8 mouse cellular contexts compared by ENCODE assay signal in genomic region chr8:79398251-79398981, GRCm38 (mm10). TPM values are rescaled to one million over a fixed set of nuclear protein-coding genes. Genes with fewer than 3 reads are reported as not detected.
DNase-seq lines count a peak whose midpoint lies in the region; ATAC-seq and TF ChIP-seq lines count a peak whose summit lies in the region.

No protein-coding gene starts in this region.

- DNase-seq in kidney, adult 18-20 months: peak; percentile 54
- DNase-seq in kidney, adult 8-10 months: no peak
- peak; percentile 59 to 61 for DNase-seq in adrenal gland, postnatal 36 days
- DNase-seq in liver, embryonic 11.5 days (ENCODE audit: low spot score): no peak
- peak; percentile 42 for DNase-seq in thymus, adult 2 months

- H3K9me3 ChIP-seq in forebrain, embryonic 15.5 days: no peaks in the 10 kb centered on the region
- H3K9me3 ChIP-seq in hindbrain, embryonic 16.5 days (ENCODE audit: control insufficient read depth, low read length): no peaks in the 10 kb centered on the region
- no peaks in the 10 kb centered on the region for H3K9me3 ChIP-seq in liver, embryonic 11.5 days (ENCODE audit: control insufficient read depth, low read length)

- peak; percentile 51; the same call in 1 of the 2 replicates for TF ChIP-seq POLR2A in thymus, adult 2 months (IDR thresholded peaks at IDR 0.05; ENCODE audit: control insufficient read depth, extremely low read depth, insufficient read depth, low read length, poor library complexity)

- no peaks in the 10 kb centered on the region for H3K36me3 ChIP-seq in forebrain, embryonic 15.5 days
- no peaks in the 10 kb centered on the region for H3K36me3 ChIP-seq in hindbrain, embryonic 16.5 days (ENCODE audit: control insufficient read depth, insufficient read depth, low read length)
- no peaks in the 10 kb centered on the region for H3K36me3 ChIP-seq in liver, embryonic 11.5 days (ENCODE audit: control insufficient read depth, insufficient read depth, low read length)
- no peaks in the 10 kb centered on the region for H3K36me3 ChIP-seq in thymus, adult 2 months (ENCODE audit: control insufficient read depth, insufficient read depth, low read length)

- WGBS in forebrain, embryonic 15.5 days: under 1% methylated on average over 63 of the region's 68 CpGs
- WGBS in hindbrain, embryonic 16.5 days: under 1% methylated on average over 46 of the region's 68 CpGs
- under 1% methylated on average over 56 of the region's 68 CpGs for WGBS in liver, embryonic 11.5 days
- under 1% methylated on average over 64 of the region's 68 CpGs for WGBS in thymus, adult 2 months

- peak overlapping the region; percentile 57 for H3K4me2 ChIP-seq in forebrain, embryonic 15.5 days (replicated peaks)
- peak overlapping the region; percentile 73 for H3K4me2 ChIP-seq in hindbrain, embryonic 16.5 days (ENCODE audit: low read length)
- peak overlapping the region; percentile 75 for H3K4me2 ChIP-seq in liver, embryonic 11.5 days

- TF ChIP-seq CTCF in thymus, adult 2 months (IDR thresholded peaks at IDR 0.05; ENCODE audit: borderline replicate concordance, control insufficient read depth, extremely low read depth, insufficient read depth, low read length, poor library complexity): no peak

- peaks cover 39% of the 10 kb centered on the region for H3K4me1 ChIP-seq in forebrain, embryonic 15.5 days
- H3K4me1 ChIP-seq in hindbrain, embryonic 16.5 days (ENCODE audit: control insufficient read depth, insufficient read depth, low read depth, low read length): peaks cover 29% of the 10 kb centered on the region
- peaks cover 5% of the 10 kb centered on the region for H3K4me1 ChIP-seq in liver, embryonic 11.5 days (replicated peaks; ENCODE audit: control insufficient read depth, insufficient read depth, low read length)
- peaks cover 13% of the 10 kb centered on the region for H3K4me1 ChIP-seq in thymus, adult 2 months (replicated peaks; ENCODE audit: control insufficient read depth, insufficient read depth, low read length)

- H3K27ac ChIP-seq in forebrain, embryonic 15.5 days (replicated peaks): peak overlapping the region; percentile 99
- H3K27ac ChIP-seq in hindbrain, embryonic 16.5 days (ENCODE audit: low read depth, low read length): peak overlapping the region; percentile 98
- peak overlapping the region; percentile 73 for H3K27ac ChIP-seq in liver, embryonic 11.5 days (ENCODE audit: low read depth, low read length)
- H3K27ac ChIP-seq in thymus, adult 2 months (ENCODE audit: control insufficient read depth, insufficient read depth, low read length): peak overlapping the region; percentile 3; the same call in 1 of the 2 replicates

- peak; percentile 63 for ATAC-seq in forebrain, embryonic 15.5 days (replicated peaks)
- ATAC-seq in hindbrain, embryonic 16.5 days: peak; percentile 62
- peak; percentile 36; the same call in 1 of the 2 replicates for ATAC-seq in liver, embryonic 11.5 days (replicated peaks; ENCODE audit: low FRiP score)
- peak; percentile 44; the same call in 1 of the 2 replicates for ATAC-seq in monocyte, adult 5-6 weeks (replicated peaks; ENCODE audit: insufficient number of reproducible peaks, low FRiP score, low TSS enrichment, poor library complexity, severe bottlenecking)

- peak overlapping the region; percentile 88 for H3K4me3 ChIP-seq in forebrain, embryonic 15.5 days
- H3K4me3 ChIP-seq in hindbrain, embryonic 16.5 days (ENCODE audit: low read length): peak overlapping the region; percentile 90
- H3K4me3 ChIP-seq in liver, embryonic 11.5 days (ENCODE audit: low read depth, low read length): peak overlapping the region; percentile 76
- peak overlapping the region; percentile 93 for H3K4me3 ChIP-seq in thymus, adult 2 months (ENCODE audit: control insufficient read depth, insufficient read depth, low read length)

- H3K9ac ChIP-seq in forebrain, embryonic 15.5 days (replicated peaks): peak overlapping the region; percentile 99
- peak overlapping the region; percentile 99 for H3K9ac ChIP-seq in hindbrain, embryonic 16.5 days (ENCODE audit: low read depth, low read length)
- H3K9ac ChIP-seq in liver, embryonic 11.5 days (ENCODE audit: low read depth, low read length): peak overlapping the region; percentile 71

- H3K27me3 ChIP-seq in forebrain, embryonic 15.5 days: no peaks in the 10 kb centered on the region
- H3K27me3 ChIP-seq in hindbrain, embryonic 16.5 days (replicated peaks; ENCODE audit: control insufficient read depth, insufficient read depth, low read length): no peaks in the 10 kb centered on the region
- peaks cover 30% of the 10 kb centered on the region for H3K27me3 ChIP-seq in liver, embryonic 11.5 days (replicated peaks; ENCODE audit: control insufficient read depth, insufficient read depth, low read length)
- H3K27me3 ChIP-seq in thymus, adult 2 months (ENCODE audit: control insufficient read depth, insufficient read depth, low read length): no peaks in the 10 kb centered on the region

RNA-seq across cellular contexts. Expression of gene Smad1, which starts 0.9 kb away (rescaled TPM):
- total RNA-seq in adrenal gland, postnatal 36 days (2021): 10 to 100 TPM; 26.6 to 27.8 TPM
- polyA plus RNA-seq in forebrain, embryonic 15.5 days (2015; fragmentation: Nextera tagmentation; extraction: Ambion mirVana): 63.6 and 66.6 TPM in 2 replicates
- polyA plus RNA-seq in hindbrain, embryonic 16.5 days (2015; fragmentation: Nextera tagmentation; extraction: Ambion mirVana): 55.2 and 62.3 TPM in 2 replicates
- 18.5 TPM in 2 replicates for polyA plus RNA-seq in liver, embryonic 11.5 days (2014; fragmentation: Nextera tagmentation; extraction: Ambion mirVana)
- total RNA-seq in monocyte, adult 5-6 weeks (2017): 20.4 to 33.2 TPM (median 21.8 TPM) in 3 replicates
- polyA plus RNA-seq in thymus, adult 2 months (2012; rRNA removed): 48.0 and 55.4 TPM in 2 replicates

Comparison
In these comparisons a context has a peak if more than half of its experiments do, and no peak if none do; other contexts are left out.
1. DNase-seq: peak in kidney, adult 18-20 months (single experiment), adrenal gland, postnatal 36 days (2 of 2) and thymus, adult 2 months (single experiment); none in kidney, adult 8-10 months (0 of 2) and liver, embryonic 11.5 days (single experiment).
2. H3K27ac ChIP-seq: peak in every context shown above with its lines; median percentile 99 in forebrain, embryonic 15.5 days; 98 in hindbrain, embryonic 16.5 days; 73 in liver, embryonic 11.5 days; 3 in thymus, adult 2 months.
3. Peak in every context shown above with its lines, with median percentiles within 50 percentile points of each other: ATAC-seq, H3K4me2 ChIP-seq, H3K4me3 ChIP-seq and H3K9ac ChIP-seq.